Mouse (Mus musculus) MEL (cell line): ENCODE data around the gene Olfr1049. TPM values are rescaled to one million over a fixed set of nuclear protein-coding genes. Genes with fewer than 3 reads are reported as not detected.

Experiments used
- DNase-seq: peaks from one replicate; pipeline ENCODE4 v3.0.0; 2011; ENCODE audit warnings: low read depth, low spot score
- H3K27ac ChIP-seq: 2 replicates; pipeline ENCODE4 v1.5.1; 2012; ENCODE audit warnings: low read depth, mild to moderate bottlenecking, control low read depth, low read length, moderate library complexity; ENCODE audit not compliant: control insufficient read depth
- H3K27me3 ChIP-seq, 2 experiments: fragments of 150-350 bp in 1 of 2; sonication (generic) in 1 of 2; 2 replicates each; pipeline ENCODE4 v1.6.1; 2012; ENCODE audit warnings: low read length in 2 of 2, mild to moderate bottlenecking in 2 of 2, improper control_type of control experiment in 1 of 2, moderate library complexity in 1 of 2; ENCODE audit not compliant: insufficient read depth in 2 of 2, control insufficient read depth in 1 of 2
- H3K36me3 ChIP-seq, 2 experiments: 2 replicates each; pipeline ENCODE4 v1.6.1; 2012 to 2014; ENCODE audit warnings: low read length in 2 of 2, improper control_type of control experiment in 1 of 2, inconsistent platforms in 1 of 2, mild to moderate bottlenecking in 1 of 2; ENCODE audit not compliant: insufficient read depth in 2 of 2, control insufficient read depth in 1 of 2
- H3K4me1 ChIP-seq, 2 experiments: fragments of 150-350 bp in 1 of 2; sonication (generic) in 1 of 2; 2 replicates each; pipeline ENCODE4 v1.6.1; 2012; ENCODE audit warnings: low read length in 2 of 2, improper control_type of control experiment in 1 of 2, mild to moderate bottlenecking in 1 of 2; ENCODE audit not compliant: insufficient read depth in 2 of 2, control insufficient read depth in 1 of 2
- H3K4me3 ChIP-seq, 2 experiments: fragments of 150-350 bp in 1 of 2; sonication (generic) in 1 of 2; 2 replicates each; pipeline ENCODE4 v1.5.1; 2012; ENCODE audit warnings: low read depth in 2 of 2, low read length in 2 of 2, mild to moderate bottlenecking in 2 of 2, moderate library complexity in 2 of 2, control low read depth in 1 of 2, improper control_type of control experiment in 1 of 2; ENCODE audit not compliant: control insufficient read depth in 1 of 2, insufficient read depth in 1 of 2
- H3K79me2 ChIP-seq: 2 replicates; pipeline ENCODE4 v1.6.1; 2012; ENCODE audit warnings: mild to moderate bottlenecking, low read length, moderate library complexity; ENCODE audit not compliant: control insufficient read depth, poor library complexity, insufficient read depth
- H3K9ac ChIP-seq: 2 replicates; pipeline ENCODE4 v1.6.1; 2012; ENCODE audit warnings: low read depth, mild to moderate bottlenecking, control low read depth, low read length, moderate library complexity; ENCODE audit not compliant: control insufficient read depth, poor library complexity, severe bottlenecking
- H3K9me3 ChIP-seq: fragments of 150-350 bp; sonication (generic); replicated peaks from 2 replicates; pipeline ENCODE4 v1.6.1; 2012; ENCODE audit warnings: mild to moderate bottlenecking, low read length, improper control_type of control experiment, moderate library complexity; ENCODE audit not compliant: insufficient read depth
- E2F4 ChIP-seq: IDR thresholded peaks from 2 replicates; pipeline ENCODE4 v1.6.1; 2011; ENCODE audit warnings: low read depth, low read length, improper control_type of control experiment, borderline replicate concordance
- GATA1 ChIP-seq: IDR thresholded peaks from 2 replicates; pipeline ENCODE4 v1.6.1; 2011; ENCODE audit warnings: low read depth, low read length, improper control_type of control experiment
- MAZ ChIP-seq: IDR thresholded peaks from 2 replicates; pipeline ENCODE4 v1.6.1; 2012; ENCODE audit warnings: low read depth, mild to moderate bottlenecking, inconsistent platforms, low read length, improper control_type of control experiment
- MYB ChIP-seq: IDR thresholded peaks from 2 replicates; pipeline ENCODE4 v1.6.1; 2011; ENCODE audit warnings: mild to moderate bottlenecking, low read depth, low read length, improper control_type of control experiment
- RAD21 ChIP-seq: IDR thresholded peaks from 2 replicates; pipeline ENCODE4 v1.6.1; 2011; ENCODE audit warnings: mild to moderate bottlenecking, low read depth, low read length, improper control_type of control experiment
- RCOR1 ChIP-seq: IDR thresholded peaks from 2 replicates; pipeline ENCODE4 v1.6.1; 2012; ENCODE audit warnings: low read depth, mild to moderate bottlenecking, inconsistent platforms, low read length, improper control_type of control experiment
- SIN3A ChIP-seq: IDR thresholded peaks from 2 replicates; pipeline ENCODE4 v1.6.1; 2012; ENCODE audit warnings: low read length, improper control_type of control experiment, inconsistent platforms
- SMC3 ChIP-seq: IDR thresholded peaks from 2 replicates; pipeline ENCODE4 v1.6.1; 2011; ENCODE audit warnings: low read depth, low read length, improper control_type of control experiment
- TBP ChIP-seq: IDR thresholded peaks from 2 replicates; pipeline ENCODE4 v1.8.0; 2011; ENCODE audit warnings: low read depth, low read length, improper control_type of control experiment
- ZC3H11A ChIP-seq: IDR thresholded peaks from 2 replicates; pipeline ENCODE4 v1.6.1; 2012; ENCODE audit warnings: low read depth, mild to moderate bottlenecking, inconsistent platforms, low read length, improper control_type of control experiment
- ZKSCAN1 ChIP-seq: IDR thresholded peaks from 2 replicates; pipeline ENCODE4 v1.6.1; 2012; ENCODE audit warnings: low read depth, mild to moderate bottlenecking, inconsistent platforms, low read length, improper control_type of control experiment, moderate library complexity
- polyA plus RNA-seq, 2 experiments: library from polyadenylated mRNA; stranded (reverse) in 1 of 2; unstranded in 1 of 2; fragments of >175 nt in 1 of 2; fragments of >200 nt in 1 of 2; gene quantifications; 2 replicates each; pipeline versions ENCODE4 v1.2.1 to v1.2.4; 2012; ENCODE audit warnings: low replicate concordance in 2 of 2, low read depth in 1 of 2; ENCODE audit not compliant: insufficient read length in 2 of 2, insufficient read depth in 1 of 2, missing spikeins in 1 of 2
- total RNA-seq: library from RNA; depleted of rRNA; stranded (reverse); fragments of 300-350 nt; gene quantifications from 2 replicates; pipeline ENCODE4 v1.2.3, GENCODE M21; 2012; rRNA removed

Gene Olfr1049
- total and polyA plus RNA-seq, 3 experiments = not detected

DNA sequence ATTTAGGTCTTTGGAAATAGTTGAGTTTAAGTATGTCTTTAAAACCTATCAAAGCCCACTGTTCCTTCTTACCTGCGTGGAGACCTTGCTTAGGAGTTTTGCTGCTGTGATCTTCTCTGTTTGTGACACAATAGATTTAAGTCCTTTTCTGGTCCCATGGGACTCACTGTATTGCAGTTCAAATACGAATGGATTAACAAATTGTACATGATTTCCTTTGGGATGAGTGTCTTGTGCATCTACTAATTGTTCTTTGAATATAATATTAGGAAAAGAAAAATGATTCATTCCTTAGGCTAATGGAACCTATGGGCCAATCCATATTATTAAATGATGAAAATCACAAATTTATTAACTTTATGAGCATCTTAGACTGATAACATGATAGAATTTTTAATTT is 38.9 kb downstream of the Olfr1049 start, which contains the start of gene Olfr1046:
Olfr1046 (minus strand) TSS at position 101 of the 400 bp plus-strand sequence.
- TF ChIP-seq GATA1 = no peak
- TF ChIP-seq RAD21 = no peak
- no peak for TF ChIP-seq ZKSCAN1
- TF ChIP-seq MAZ = no peak
- no peak for TF ChIP-seq MYB
- TF ChIP-seq RCOR1 = no peak
- no peak for TF ChIP-seq TBP
- no peak for TF ChIP-seq SMC3
- no peak for TF ChIP-seq ZC3H11A
- no peak for TF ChIP-seq E2F4
- TF ChIP-seq SIN3A = no peak
- TF ChIP-seq, all 39 proteins: peak for 0
- DNase-seq = no peak
- Histone ChIP-seq H3K27ac (no peak within 1 kb of the TSS), H3K79me2 (no peaks in the 10 kb centered on the region), H3K9me3 (no peaks in the 10 kb centered on the region), H3K9ac (no peak within 1 kb of the TSS), H3K4me1 (no peaks in the 10 kb centered on the region), H3K4me3 (no peak within 1 kb of the TSS), H3K36me3 (no peaks in the 10 kb centered on the region), H3K27me3 (no peaks in the 10 kb centered on the region)

Other genes starting within 250 kb of the Olfr1049 start
- gene Olfr1033, start 237.7 kb downstream of the Olfr1049 start, total RNA-seq = not detected in 2 replicates
- gene Olfr1033, start 237.7 kb downstream of the Olfr1049 start, polyA plus RNA-seq = not detected
- gene Olfr1034, start 212.5 kb downstream of the Olfr1049 start, total RNA-seq = not detected in 2 replicates
- not detected for gene Olfr1034, start 212.5 kb downstream of the Olfr1049 start, polyA plus RNA-seq
- not detected in 2 replicates for gene Olfr1036, start 184.3 kb downstream of the Olfr1049 start, total RNA-seq
- gene Olfr1036, start 184.3 kb downstream of the Olfr1049 start, polyA plus RNA-seq = not detected
- not detected in 2 replicates for gene Olfr1037, start 170.9 kb downstream of the Olfr1049 start, total RNA-seq
- gene Olfr1037, start 170.9 kb downstream of the Olfr1049 start, polyA plus RNA-seq = not detected
- not detected in 2 replicates for gene Olfr1039, start 122.4 kb downstream of the Olfr1049 start, total RNA-seq
- gene Olfr1039, start 122.4 kb downstream of the Olfr1049 start, polyA plus RNA-seq = not detected
- gene Olfr1040, start 111.6 kb downstream of the Olfr1049 start, total RNA-seq = not detected in 2 replicates
- not detected for gene Olfr1040, start 111.6 kb downstream of the Olfr1049 start, polyA plus RNA-seq
- not detected in 2 replicates for gene Olfr1042, start 96.5 kb downstream of the Olfr1049 start, total RNA-seq
- gene Olfr1042, start 96.5 kb downstream of the Olfr1049 start, polyA plus RNA-seq = not detected
- not detected in 2 replicates for gene Olfr1043, start 90.8 kb downstream of the Olfr1049 start, total RNA-seq
- not detected for gene Olfr1043, start 90.8 kb downstream of the Olfr1049 start, polyA plus RNA-seq
- not detected in 2 replicates for gene Olfr1044, start 80.5 kb downstream of the Olfr1049 start, total RNA-seq
- not detected for gene Olfr1044, start 80.5 kb downstream of the Olfr1049 start, polyA plus RNA-seq
- not detected in 2 replicates for gene Olfr52, start 72.6 kb downstream of the Olfr1049 start, total RNA-seq
- gene Olfr52, start 72.6 kb downstream of the Olfr1049 start, polyA plus RNA-seq = not detected
- not detected in 2 replicates for gene Olfr1045, start 55.3 kb downstream of the Olfr1049 start, total RNA-seq
- gene Olfr1045, start 55.3 kb downstream of the Olfr1049 start, polyA plus RNA-seq = not detected
- not detected in 2 replicates for gene Olfr1046, start 39.0 kb downstream of the Olfr1049 start, total RNA-seq
- not detected for gene Olfr1046, start 39.0 kb downstream of the Olfr1049 start, polyA plus RNA-seq
- not detected in 2 replicates for gene Olfr1047, start 26.9 kb downstream of the Olfr1049 start, total RNA-seq
- gene Olfr1047, start 26.9 kb downstream of the Olfr1049 start, polyA plus RNA-seq = not detected
- not detected in 2 replicates for gene Olfr1048, start 18.0 kb downstream of the Olfr1049 start, total RNA-seq
- gene Olfr1048, start 18.0 kb downstream of the Olfr1049 start, polyA plus RNA-seq = not detected
- gene Olfr1051, start 20.8 kb upstream of the Olfr1049 start, total RNA-seq = not detected in 2 replicates
- gene Olfr1051, start 20.8 kb upstream of the Olfr1049 start, polyA plus RNA-seq = not detected
- not detected in 2 replicates for gene Olfr1052, start 34.1 kb upstream of the Olfr1049 start, total RNA-seq
- gene Olfr1052, start 34.1 kb upstream of the Olfr1049 start, polyA plus RNA-seq = not detected
- gene Olfr1053, start 57.0 kb upstream of the Olfr1049 start, total RNA-seq = not detected in 2 replicates
- not detected for gene Olfr1053, start 57.0 kb upstream of the Olfr1049 start, polyA plus RNA-seq
- not detected in 2 replicates for gene Olfr1054, start 77.1 kb upstream of the Olfr1049 start, total RNA-seq
- gene Olfr1054, start 77.1 kb upstream of the Olfr1049 start, polyA plus RNA-seq = not detected
- gene Olfr1055, start 92.0 kb upstream of the Olfr1049 start, total RNA-seq = 0.29 and 0.65 TPM in 2 replicates
- gene Olfr1055, start 92.0 kb upstream of the Olfr1049 start, polyA plus RNA-seq = not detected
- gene Olfr1056, start 104.1 kb upstream of the Olfr1049 start, total RNA-seq = not detected in 2 replicates
- not detected for gene Olfr1056, start 104.1 kb upstream of the Olfr1049 start, polyA plus RNA-seq
- not detected in 2 replicates for gene Olfr1057, start 120.1 kb upstream of the Olfr1049 start, total RNA-seq
- not detected for gene Olfr1057, start 120.1 kb upstream of the Olfr1049 start, polyA plus RNA-seq
- not detected in 2 replicates for gene Olfr1058, start 130.2 kb upstream of the Olfr1049 start, total RNA-seq
- not detected for gene Olfr1058, start 130.2 kb upstream of the Olfr1049 start, polyA plus RNA-seq
- not detected in 2 replicates for gene Olfr1061, start 155.7 kb upstream of the Olfr1049 start, total RNA-seq
- not detected for gene Olfr1061, start 155.7 kb upstream of the Olfr1049 start, polyA plus RNA-seq
- gene Olfr1062, start 168.4 kb upstream of the Olfr1049 start, total RNA-seq = not detected in 2 replicates
- gene Olfr1062, start 168.4 kb upstream of the Olfr1049 start, polyA plus RNA-seq = not detected
- gene Olfr1065, start 192.3 kb upstream of the Olfr1049 start, total RNA-seq = not detected in 2 replicates
- not detected for gene Olfr1065, start 192.3 kb upstream of the Olfr1049 start, polyA plus RNA-seq
- gene Olfr1066, start 197.9 kb upstream of the Olfr1049 start, total RNA-seq = not detected in 2 replicates
- not detected for gene Olfr1066, start 197.9 kb upstream of the Olfr1049 start, polyA plus RNA-seq
- gene Olfr228, start 229.1 kb upstream of the Olfr1049 start, total RNA-seq = not detected in 2 replicates
- gene Olfr228, start 229.1 kb upstream of the Olfr1049 start, polyA plus RNA-seq = not detected